Mouse (Mus musculus) heart, embryonic 13.5 days (tissue): Measurements from ENCODE around the gene Smarcc1. TPM values are rescaled to one million over a fixed set of nuclear protein-coding genes. Genes with fewer than 3 reads are reported as not detected.

ENCODE experiments used
- ATAC-seq: fragments of 200-750 bp; cut with Nextera tagmentation; 2 replicates; pipeline ENCODE4 v1.8.0; 2017; ENCODE audit warnings: moderate TSS enrichment; ENCODE audit not compliant: insufficient number of reproducible peaks, low FRiP score, low TSS enrichment; ENCODE audit errors: extremely low read depth
- H3K27ac ChIP-seq: fragments of 300-500 bp; sonication (generic); replicated peaks from 2 replicates; pipeline ENCODE4 v1.5.1; 2015; ENCODE audit warnings: moderate library complexity, mild to moderate bottlenecking, inconsistent platforms
- H3K27me3 ChIP-seq: fragments of 300-500 bp; sonication (generic); replicated peaks from 2 replicates; pipeline ENCODE4 v1.6.1; 2015; ENCODE audit warnings: mild to moderate bottlenecking, inconsistent platforms
- H3K36me3 ChIP-seq: fragments of 300-500 bp; sonication (generic); 2 replicates; pipeline ENCODE4 v1.6.1; 2015; ENCODE audit warnings: mild to moderate bottlenecking, inconsistent platforms
- H3K4me1 ChIP-seq: fragments of 300-500 bp; sonication (generic); 2 replicates; pipeline ENCODE4 v1.6.1; 2015; ENCODE audit warnings: inconsistent platforms
- H3K4me2 ChIP-seq: fragments of 300-500 bp; sonication (generic); 2 replicates; pipeline ENCODE4 v1.6.1; 2015; ENCODE audit warnings: inconsistent platforms, mild to moderate bottlenecking, moderate library complexity
- H3K4me3 ChIP-seq: fragments of 300-500 bp; sonication (generic); 2 replicates; pipeline ENCODE4 v1.5.1; 2015; ENCODE audit warnings: moderate library complexity, mild to moderate bottlenecking, inconsistent platforms
- H3K9ac ChIP-seq: fragments of 300-500 bp; sonication (generic); 2 replicates; pipeline ENCODE4 v1.6.1; 2015; ENCODE audit warnings: inconsistent platforms, mild to moderate bottlenecking, moderate library complexity
- H3K9me3 ChIP-seq: fragments of 300-500 bp; sonication (generic); 2 replicates; pipeline ENCODE4 v1.6.1; 2016; ENCODE audit warnings: inconsistent platforms
- WGBS: fragments of 180-500 bp; shearing (Covaris S2); methylation state at CpG from one replicate; pipeline ENCODE4 v1.1.7; 2015; ENCODE audit warnings: mixed read lengths; 5-methylcytosine and 5-hydroxymethylcytosine counted together
- polyA plus RNA-seq: library from polyadenylated mRNA; unstranded; fragments of >200 nt; fragmentation: Nextera tagmentation; extraction: Ambion mirVana; gene quantifications from 2 replicates; pipeline ENCODE4 v1.2.1, GENCODE M21; 2015

Gene Smarcc1
- polyA plus RNA-seq, 1 experiment from 2014 or later = 76.9 TPM

DNA sequence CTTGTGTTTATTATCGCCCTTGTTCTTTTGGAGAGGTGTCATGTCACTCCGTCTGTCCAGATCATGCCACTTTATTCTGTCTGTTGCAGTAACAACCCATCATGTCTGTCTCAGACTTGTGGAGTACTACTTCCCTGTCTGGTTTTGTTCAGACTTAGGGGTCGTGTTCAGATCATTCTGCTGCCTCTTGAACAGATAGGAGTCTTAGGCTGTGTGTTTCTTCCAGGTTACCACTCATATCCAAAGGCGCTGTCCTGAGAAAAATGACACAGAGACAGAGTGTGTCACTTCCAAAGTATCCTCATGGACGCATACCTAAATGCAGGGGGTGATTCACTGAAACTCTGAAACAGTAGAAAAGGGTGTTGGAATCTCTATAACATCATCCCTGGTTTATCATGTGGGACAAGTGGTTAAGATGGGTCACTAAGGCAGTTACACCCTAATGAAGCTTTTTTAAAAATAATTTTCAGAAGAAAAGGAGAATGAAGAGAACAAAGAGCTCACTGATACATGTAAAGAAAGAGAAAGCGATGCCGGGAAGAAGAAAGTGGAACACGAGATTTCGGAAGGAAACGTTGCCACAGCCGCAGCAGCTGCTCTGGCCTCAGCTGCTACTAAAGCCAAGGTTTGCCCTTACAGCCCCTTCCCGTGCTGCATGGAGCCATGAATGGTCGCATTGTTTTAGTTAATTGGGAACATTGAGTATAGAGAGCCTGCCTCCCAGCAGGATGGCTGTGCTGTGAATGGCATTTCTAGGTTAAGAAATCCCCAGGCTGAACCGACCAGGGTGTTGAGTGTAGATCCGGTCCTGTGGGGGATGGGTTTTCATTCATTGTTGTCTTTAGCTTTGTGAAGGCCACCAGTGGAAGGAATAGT, 88.3 kb downstream of the Smarcc1 start:
- 63% methylated on average over 15 of the region's 15 CpGs for WGBS
- no peak overlapping the region for H3K4me2 ChIP-seq
- peaks cover 86% of the 10 kb centered on the region for H3K36me3 ChIP-seq
- no peaks in the 10 kb centered on the region for H3K27me3 ChIP-seq
- H3K4me3 ChIP-seq = no peak overlapping the region
- H3K9me3 ChIP-seq = no peaks in the 10 kb centered on the region
- peak overlapping the region; percentile 30 for H3K27ac ChIP-seq
- peaks cover 15% of the 10 kb centered on the region for H3K4me1 ChIP-seq
- 0 out of 2 replicates have a peak overlapping the region, but pooled peaks have one; percentile 11 for H3K9ac ChIP-seq
- ATAC-seq = no peak

DNA sequence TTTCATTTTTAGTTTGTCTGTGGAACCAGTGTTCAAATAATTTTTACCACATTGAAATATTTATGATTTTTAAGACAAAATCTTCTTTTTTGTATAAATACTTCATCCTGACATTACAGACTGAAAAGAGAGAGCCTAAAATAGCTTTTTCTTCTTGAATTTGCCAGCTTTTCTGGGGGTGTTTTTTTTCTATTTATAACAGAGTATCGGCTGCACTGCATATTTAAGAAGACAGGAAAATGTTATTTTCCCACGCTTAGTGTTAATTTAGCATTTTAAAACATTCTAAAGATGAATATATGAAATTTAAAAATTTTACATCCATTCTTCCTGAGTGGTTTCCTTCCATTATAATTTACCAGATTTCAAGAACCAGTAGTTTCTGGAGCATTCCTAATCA, 88.9 kb downstream of the Smarcc1 start:
- no peak overlapping the region for H3K27ac ChIP-seq
- H3K9ac ChIP-seq = no peak overlapping the region
- ATAC-seq = no peak
- no peaks in the 10 kb centered on the region for H3K9me3 ChIP-seq
- H3K4me2 ChIP-seq = no peak overlapping the region
- peaks cover 15% of the 10 kb centered on the region for H3K4me1 ChIP-seq
- no peaks in the 10 kb centered on the region for H3K27me3 ChIP-seq
- WGBS = 88% methylated on average over 2 of the region's 2 CpGs
- H3K4me3 ChIP-seq = no peak overlapping the region
- H3K36me3 ChIP-seq = peaks cover 90% of the 10 kb centered on the region

DNA sequence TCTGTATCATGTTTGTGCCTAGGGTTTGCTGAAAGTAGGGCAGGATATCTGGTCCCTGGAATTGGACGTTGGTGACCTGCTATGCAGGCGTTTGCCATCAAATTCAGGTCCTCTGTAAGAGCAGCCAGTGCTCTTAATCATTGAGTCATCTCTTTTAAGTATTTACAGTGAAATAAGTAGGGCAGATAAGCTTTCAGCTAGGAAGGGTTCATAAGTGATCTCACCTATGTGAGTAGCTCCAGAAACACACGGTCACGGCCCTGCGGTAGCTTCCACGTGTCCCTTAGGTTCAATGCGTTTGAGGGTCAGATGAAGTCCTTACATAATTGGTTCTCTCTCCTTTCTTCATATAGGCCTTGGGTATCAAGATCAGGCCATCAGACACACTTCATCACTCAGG, 90.8 kb downstream of the Smarcc1 start:
- no peak overlapping the region for H3K4me2 ChIP-seq
- H3K27ac ChIP-seq = no peak overlapping the region
- no peak overlapping the region for H3K9ac ChIP-seq
- H3K4me1 ChIP-seq = peaks cover 15% of the 10 kb centered on the region
- no peaks in the 10 kb centered on the region for H3K9me3 ChIP-seq
- peaks cover 92% of the 10 kb centered on the region for H3K36me3 ChIP-seq
- no peaks in the 10 kb centered on the region for H3K27me3 ChIP-seq
- H3K4me3 ChIP-seq = no peak overlapping the region
- ATAC-seq = no peak
- 64% methylated on average over 7 of the region's 7 CpGs for WGBS

DNA sequence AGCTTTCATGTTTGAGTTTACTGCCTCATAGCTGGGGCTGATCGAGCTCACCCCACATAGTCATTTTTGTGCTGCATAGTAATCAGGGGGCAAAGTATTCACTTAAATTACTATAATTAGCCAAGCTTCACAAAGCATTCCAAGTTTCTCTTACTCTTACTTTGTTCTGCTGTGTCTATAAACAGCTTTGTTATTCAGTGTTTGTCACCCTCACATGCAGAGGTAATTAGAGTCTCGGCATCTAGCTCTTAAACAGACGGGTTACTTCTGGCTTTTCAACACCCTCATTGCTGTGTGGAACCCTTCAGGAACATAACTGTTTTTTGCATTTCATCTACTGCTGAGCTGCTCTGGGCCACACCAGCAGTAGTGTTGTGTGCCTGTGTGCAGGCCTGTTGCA, 91.5 kb downstream of the Smarcc1 start:
- H3K27ac ChIP-seq = no peak overlapping the region; the same call in 1 of the 2 replicates
- no peak for ATAC-seq

DNA sequence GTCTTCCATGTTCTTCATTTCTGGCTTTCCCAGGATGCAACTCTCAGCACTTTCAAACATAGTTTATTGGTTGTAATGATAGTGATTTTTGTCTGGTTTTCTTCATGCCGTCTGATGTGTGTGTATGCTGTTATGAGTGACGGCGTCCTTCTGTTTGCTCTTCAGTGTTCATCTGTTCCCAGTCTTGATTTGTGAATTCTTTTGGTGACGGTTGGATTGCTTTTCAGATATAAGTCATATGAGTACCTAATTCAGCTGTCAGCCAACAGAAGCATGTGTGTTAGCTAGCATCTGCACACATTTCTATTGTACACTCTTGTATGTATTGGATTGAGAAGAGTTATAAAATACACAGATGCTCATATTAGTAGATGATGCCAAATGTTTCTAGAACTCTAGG, 106.8 kb downstream of the Smarcc1 start:
- no peaks in the 10 kb centered on the region for H3K4me1 ChIP-seq
- no peak overlapping the region for H3K4me2 ChIP-seq
- WGBS = 84% methylated on average over 4 of the region's 4 CpGs
- no peak overlapping the region for H3K9ac ChIP-seq
- no peaks in the 10 kb centered on the region for H3K27me3 ChIP-seq
- H3K27ac ChIP-seq = no peak overlapping the region
- H3K36me3 ChIP-seq = peaks cover 93% of the 10 kb centered on the region
- no peaks in the 10 kb centered on the region for H3K9me3 ChIP-seq
- no peak overlapping the region for H3K4me3 ChIP-seq
- no peak for ATAC-seq

More for the DNA sequence above, 91.5 kb downstream of the Smarcc1 start:
- Histone ChIP-seq H3K36me3 (peaks cover 92% of the 10 kb centered on the region), H3K27me3 (no peaks in the 10 kb centered on the region), H3K4me1 (peaks cover 15% of the 10 kb centered on the region), H3K4me3 (no peak overlapping the region), H3K9ac (no peak overlapping the region), H3K4me2 (no peak overlapping the region), H3K9me3 (no peaks in the 10 kb centered on the region)
- WGBS = 71% methylated on average over 3 of the region's 3 CpGs

DNA sequence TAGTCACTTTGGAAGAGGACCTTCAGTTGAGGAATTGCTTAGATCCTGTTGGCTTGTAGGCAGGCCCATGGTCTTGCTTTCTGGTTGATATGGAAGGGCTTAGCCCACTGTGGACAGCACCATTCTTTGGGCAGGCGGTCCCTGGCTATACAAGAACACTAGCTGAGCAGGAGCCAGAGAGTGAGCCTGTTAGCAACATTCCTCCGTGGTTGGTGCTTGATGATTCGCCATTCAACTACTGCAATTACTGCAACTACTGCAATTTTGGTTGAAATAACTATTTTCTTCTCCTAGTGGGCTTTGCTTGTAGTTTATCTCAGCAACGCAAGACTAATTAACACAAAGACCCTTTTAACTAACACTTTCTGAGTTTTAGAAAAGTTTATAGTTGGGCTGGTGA, 108.7 kb downstream of the Smarcc1 start:
- ATAC-seq = no peak
- 88% methylated on average over 4 of the region's 4 CpGs for WGBS
- H3K36me3 ChIP-seq = peaks cover 90% of the 10 kb centered on the region

DNA sequence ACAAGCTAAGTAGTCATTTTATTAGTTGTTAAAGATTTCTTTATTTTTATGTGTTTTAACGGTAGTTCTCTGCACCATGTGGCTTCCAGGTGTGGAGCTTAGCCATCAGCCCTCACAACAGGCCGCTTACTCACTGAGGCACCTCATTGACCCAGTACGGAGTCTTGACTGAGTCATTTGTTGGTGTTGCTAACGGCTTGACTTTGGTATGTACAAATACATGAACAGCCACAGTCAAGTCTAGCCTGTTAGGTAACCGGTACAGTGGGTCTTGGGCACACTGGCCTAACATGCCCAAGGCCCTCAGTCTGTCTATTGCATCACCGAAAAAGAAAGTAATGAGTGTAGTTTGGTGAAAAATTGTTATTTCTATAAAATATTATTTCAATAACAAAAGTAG, 111.2 kb downstream of the Smarcc1 start:
- no peaks in the 10 kb centered on the region for H3K9me3 ChIP-seq

More for the DNA sequence above, 108.7 kb downstream of the Smarcc1 start:
- Histone ChIP-seq H3K4me1 (no peaks in the 10 kb centered on the region), H3K27ac (no peak overlapping the region), H3K4me2 (no peak overlapping the region), H3K9me3 (no peaks in the 10 kb centered on the region), H3K27me3 (no peaks in the 10 kb centered on the region), H3K4me3 (no peak overlapping the region), H3K9ac (no peak overlapping the region)

DNA sequence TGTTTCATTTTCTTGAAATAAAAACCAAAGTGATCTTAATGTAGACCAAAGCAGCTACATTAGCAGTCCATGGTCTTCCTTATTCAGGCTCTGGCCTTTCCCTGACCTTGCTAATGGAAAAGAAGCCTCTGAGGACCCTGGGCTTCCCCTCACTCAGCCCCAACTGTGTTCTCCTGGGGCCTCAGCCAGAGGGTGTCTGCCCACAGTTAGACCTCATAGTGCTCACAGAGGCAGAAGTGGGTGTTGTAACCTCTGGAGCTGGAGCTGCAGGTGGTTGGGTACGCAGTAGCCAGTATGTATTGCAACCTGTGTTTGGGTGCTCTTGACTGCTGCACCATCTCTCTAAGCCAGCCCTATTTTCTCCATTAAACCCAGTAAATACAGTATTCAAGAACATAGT, 111.6 kb downstream of the Smarcc1 start:
- Histone ChIP-seq H3K27ac (no peak overlapping the region), H3K36me3 (peaks cover 90% of the 10 kb centered on the region), H3K4me3 (no peak overlapping the region), H3K9ac (no peak overlapping the region), H3K9me3 (no peaks in the 10 kb centered on the region), H3K4me1 (no peaks in the 10 kb centered on the region), H3K4me2 (no peak overlapping the region), H3K27me3 (no peaks in the 10 kb centered on the region)
- WGBS = 80% methylated on average over 1 of the region's 1 CpGs
- no peak for ATAC-seq

More for the DNA sequence above, 111.2 kb downstream of the Smarcc1 start:
- Histone ChIP-seq H3K36me3 (peaks cover 90% of the 10 kb centered on the region), H3K9ac (no peak overlapping the region), H3K4me1 (no peaks in the 10 kb centered on the region), H3K4me3 (no peak overlapping the region), H3K27ac (no peak overlapping the region), H3K27me3 (no peaks in the 10 kb centered on the region), H3K4me2 (no peak overlapping the region)
- no peak for ATAC-seq
- WGBS = 89% methylated on average over 6 of the region's 6 CpGs

DNA sequence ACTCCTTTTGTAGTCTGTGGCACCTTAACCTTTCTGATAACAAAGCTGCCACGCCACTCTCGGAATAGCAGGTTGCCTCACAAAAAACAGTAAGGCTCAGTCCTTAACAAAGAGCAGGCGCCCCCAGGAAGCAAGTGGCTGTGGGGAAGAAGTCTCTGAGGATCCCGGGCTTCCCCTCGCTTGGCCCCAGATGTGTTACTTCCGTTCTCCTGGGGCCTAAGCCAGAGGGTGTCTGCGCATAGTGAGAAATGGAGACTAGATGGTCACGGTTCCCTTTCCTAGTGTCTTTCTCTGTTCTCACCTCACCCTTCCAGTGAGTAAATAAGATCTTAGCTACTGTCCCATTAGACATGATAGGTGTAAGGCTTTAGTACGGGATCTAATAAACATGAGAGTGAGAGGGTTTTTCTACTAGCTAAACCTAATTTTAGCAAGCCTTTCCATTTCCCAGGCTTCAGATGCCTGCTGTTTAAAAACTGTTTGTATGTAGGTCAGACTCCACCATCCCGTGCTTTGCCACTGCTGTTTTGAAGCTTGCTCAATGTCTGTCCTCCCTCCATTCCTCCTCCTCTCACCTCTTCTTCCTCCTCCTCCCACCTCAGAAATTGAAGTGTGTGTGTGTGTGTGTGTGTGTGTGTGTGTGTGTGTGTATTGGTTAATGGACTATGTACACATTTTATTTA, 112.2 kb downstream of the Smarcc1 start:
- H3K4me3 ChIP-seq = no peak overlapping the region

DNA sequence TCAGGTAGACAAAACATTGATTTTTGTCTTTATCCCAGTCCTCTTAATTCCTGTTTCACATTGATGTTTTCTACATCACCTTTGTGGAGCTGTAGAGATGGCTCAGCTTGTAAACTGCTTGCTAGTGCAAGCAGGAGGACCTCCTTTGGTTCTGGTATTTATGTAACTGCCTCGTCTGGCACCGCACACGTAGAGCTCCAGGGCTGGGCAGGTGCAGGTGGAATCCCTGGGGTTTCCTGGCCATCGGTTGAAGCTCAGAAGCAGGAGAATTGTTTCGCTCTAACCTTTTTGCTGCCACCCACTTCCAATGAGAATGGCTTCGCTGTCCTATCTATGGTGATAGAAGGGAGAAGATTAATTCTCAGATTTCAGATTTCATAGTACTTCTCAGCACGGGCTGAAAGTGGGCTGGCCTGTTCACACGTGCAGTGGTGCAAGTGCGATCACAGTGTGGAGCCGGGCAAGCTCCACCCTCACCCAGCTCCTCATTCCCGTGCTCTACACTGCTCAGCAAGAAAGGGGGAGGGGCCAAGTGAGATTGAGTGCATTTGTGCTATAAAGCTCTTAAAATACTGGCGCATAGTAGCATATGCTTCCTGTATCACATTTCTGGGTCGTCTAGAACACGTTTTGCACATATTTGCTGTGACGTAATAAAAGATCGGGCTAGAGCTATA, 113.0 kb downstream of the Smarcc1 start:
- Histone ChIP-seq H3K4me2 (no peak overlapping the region), H3K27ac (no peak overlapping the region), H3K27me3 (no peaks in the 10 kb centered on the region), H3K9ac (no peak overlapping the region), H3K4me3 (no peak overlapping the region), H3K9me3 (no peaks in the 10 kb centered on the region), H3K36me3 (peaks cover 91% of the 10 kb centered on the region), H3K4me1 (no peaks in the 10 kb centered on the region)
- 89% methylated on average over 16 of the region's 16 CpGs for WGBS
- ATAC-seq = no peak

More for the DNA sequence above, 112.2 kb downstream of the Smarcc1 start:
- no peak overlapping the region for H3K4me2 ChIP-seq
- no peaks in the 10 kb centered on the region for H3K27me3 ChIP-seq
- no peak overlapping the region for H3K9ac ChIP-seq
- H3K9me3 ChIP-seq = no peaks in the 10 kb centered on the region
- 67% methylated on average over 10 of the region's 10 CpGs for WGBS
- peak overlapping the region; percentile 39; the same call in 1 of the 2 replicates for H3K27ac ChIP-seq
- no peak for ATAC-seq
- peaks cover 90% of the 10 kb centered on the region for H3K36me3 ChIP-seq
- no peaks in the 10 kb centered on the region for H3K4me1 ChIP-seq

DNA sequence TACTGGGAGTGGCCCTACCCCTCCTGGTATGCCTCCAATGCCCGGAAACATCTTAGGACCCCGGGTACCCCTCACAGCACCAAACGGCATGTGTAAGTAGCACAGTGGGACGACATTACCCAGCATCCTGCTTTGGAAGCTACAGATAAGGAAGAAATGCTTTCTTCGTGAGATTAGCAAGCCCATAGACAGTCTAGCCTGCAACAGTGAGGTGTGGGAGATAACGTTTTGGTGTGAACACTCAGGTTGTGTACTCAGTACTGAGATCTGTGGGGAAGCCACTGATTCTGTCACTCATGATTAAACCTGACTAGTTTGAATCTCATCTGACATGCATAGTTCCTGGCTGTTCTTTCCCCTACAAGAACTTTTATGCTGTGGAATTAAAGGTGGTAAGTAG, 117.5 kb downstream of the Smarcc1 start:
- H3K36me3 ChIP-seq = peaks cover 92% of the 10 kb centered on the region
- H3K9me3 ChIP-seq = no peaks in the 10 kb centered on the region
- H3K4me2 ChIP-seq = no peak overlapping the region
- H3K9ac ChIP-seq = no peak overlapping the region
- no peaks in the 10 kb centered on the region for H3K4me1 ChIP-seq
- 72% methylated on average over 6 of the region's 6 CpGs for WGBS
- no peak for ATAC-seq
- no peaks in the 10 kb centered on the region for H3K27me3 ChIP-seq
- no peak overlapping the region for H3K4me3 ChIP-seq
- H3K27ac ChIP-seq = no peak overlapping the region
